Mouse (Mus musculus) thymus, postnatal 0 days (tissue): ENCODE data around the gene C1qtnf1. TPM values are rescaled to one million over a fixed set of nuclear protein-coding genes. Genes with fewer than 3 reads are reported as not detected.
A peak's percentile ranks its signal among the peaks of the same experiment; 100 is the strongest.

Source experiments
- DNase-seq: peaks from one replicate; pipeline ENCODE4 v3.0.0-alpha.2; 2015; ENCODE audit warnings: low spot score
- polyA plus RNA-seq: library from polyadenylated mRNA; unstranded; fragments of >200 nt; fragmentation: Nextera tagmentation; extraction: Ambion mirVana; gene quantifications from 2 replicates; pipeline ENCODE4 v1.2.1, GENCODE M21; 2015

C1qtnf1 gene
- polyA plus RNA-seq, 1 experiment from 2014 or later: 2.4 TPM

DNA sequence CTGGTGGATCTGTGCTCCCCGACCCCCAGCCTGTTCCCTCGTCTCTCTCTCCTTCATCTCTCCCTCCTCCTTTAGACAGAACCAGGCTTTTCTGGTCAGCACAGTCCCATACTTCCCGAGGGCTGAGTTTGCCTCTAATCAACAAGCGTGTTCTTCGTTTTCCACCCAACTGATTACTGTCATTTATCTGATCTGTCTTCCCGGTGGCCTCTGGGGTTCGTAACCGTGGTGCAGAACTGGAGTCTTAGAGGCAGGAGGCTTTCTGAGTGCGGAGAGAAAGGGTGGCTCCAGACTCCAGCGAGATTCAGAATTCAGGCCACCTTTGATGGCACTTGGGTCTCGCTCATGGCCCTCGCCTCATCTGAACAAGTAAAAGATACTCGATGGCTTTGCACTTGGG, 6.1 kb downstream of the C1qtnf1 start:
- no peak for DNase-seq

DNA sequence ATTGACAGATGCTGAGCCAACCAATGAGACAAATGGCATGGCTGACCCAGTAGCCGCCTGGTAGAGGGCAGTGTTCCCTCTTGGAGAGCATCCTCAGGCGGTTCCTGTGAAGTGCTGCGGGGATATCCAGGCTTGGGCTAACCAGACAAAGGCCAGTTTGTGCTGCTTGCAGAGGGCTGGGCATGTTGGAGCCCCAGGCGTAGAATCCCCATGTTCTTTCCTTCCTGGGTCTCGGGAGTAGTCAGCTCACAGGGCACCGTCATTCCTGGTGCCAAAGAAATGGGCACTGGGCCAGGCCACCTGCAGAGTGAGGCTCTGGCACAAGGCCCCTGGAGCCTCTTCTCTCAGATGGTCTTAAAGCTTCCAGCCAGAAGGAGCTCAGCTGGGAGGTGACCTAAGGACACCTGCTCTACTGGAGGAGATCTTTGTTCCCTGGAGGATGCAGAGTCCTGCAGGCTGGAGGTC, 8.5 kb downstream of the C1qtnf1 start:
- no peak for DNase-seq

GRCm38 (mm10) chr11:118438665-118439414, 10.8 kb downstream of the C1qtnf1 start:
- DNase-seq: no peak

- no peak for DNase-seq
These were observed 14.7 kb downstream of the C1qtnf1 start for GRCm38 (mm10) chr11:118442691-118443090.

GRCm38 (mm10) chr11:118443201-118443970, 15.4 kb downstream of the C1qtnf1 start:
- DNase-seq: peak; percentile 74

GRCm38 (mm10) chr11:118445843-118446242, 17.8 kb downstream of the C1qtnf1 start:
- peak; percentile 77 for DNase-seq

- no peak for DNase-seq
These were observed 19.3 kb downstream of the C1qtnf1 start for GRCm38 (mm10) chr11:118447346-118447745.

- DNase-seq: no peak
These were observed 20.4 kb downstream of the C1qtnf1 start for GRCm38 (mm10) chr11:118448385-118448784.

GRCm38 (mm10) chr11:118451211-118451610, 23.2 kb downstream of the C1qtnf1 start:
- no peak for DNase-seq

DNA sequence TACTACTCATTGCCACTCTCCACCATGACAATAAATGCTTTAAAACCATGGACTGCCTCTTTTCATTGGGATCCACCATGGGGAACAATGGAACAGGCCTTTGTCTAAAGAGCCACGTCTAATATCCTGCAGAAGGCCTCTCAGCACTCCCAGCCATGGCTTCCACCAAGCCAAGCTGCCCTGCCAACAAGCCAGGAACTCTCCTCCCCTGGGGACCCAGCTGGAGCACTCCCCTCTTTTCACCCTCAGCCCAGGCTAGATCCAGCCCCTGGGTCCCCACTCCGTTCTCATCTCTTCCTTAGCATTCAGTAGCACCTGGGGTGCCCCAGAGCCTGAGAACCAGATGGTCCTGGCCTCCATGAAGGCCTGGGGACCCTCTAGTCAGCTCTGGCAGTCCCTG, 25.0 kb downstream of the C1qtnf1 start:
- no peak for DNase-seq

DNA sequence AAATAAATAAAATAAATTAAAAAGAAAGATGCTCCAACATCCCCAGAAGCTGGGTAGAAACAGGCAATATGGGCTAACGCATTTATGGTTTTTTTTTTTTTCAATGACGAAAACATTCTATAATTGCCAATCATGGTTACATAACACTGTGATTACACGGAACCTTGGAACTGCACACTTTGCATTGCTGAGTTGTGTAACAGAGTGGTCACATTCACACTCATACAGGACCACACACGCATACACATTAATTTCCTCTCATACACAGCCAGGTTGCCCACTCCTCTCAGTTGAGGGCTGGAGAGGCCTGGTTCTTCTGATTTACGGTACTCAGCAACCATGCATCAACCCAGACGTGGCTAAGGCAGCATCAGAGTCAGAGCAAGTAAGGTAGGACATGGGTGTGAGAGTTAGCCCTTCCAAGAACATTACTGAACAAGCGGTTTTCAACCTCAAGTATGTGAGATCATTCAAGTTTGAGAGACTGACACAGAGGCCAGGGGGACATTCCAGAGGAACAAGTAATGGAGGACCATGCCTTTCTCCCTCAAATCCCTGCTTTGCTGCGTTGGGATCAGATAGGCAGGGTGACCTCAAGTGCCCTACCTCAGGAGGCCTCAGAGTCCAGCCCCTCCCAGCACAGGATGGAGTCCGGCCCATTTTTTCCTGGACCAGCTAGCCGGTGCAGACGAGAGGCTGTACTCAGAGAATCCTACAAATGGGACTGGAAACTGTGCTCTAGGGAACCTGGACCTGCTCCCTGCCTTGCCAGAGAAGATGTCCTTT, 26.1 kb downstream of the C1qtnf1 start:
- DNase-seq: no peak

- DNase-seq: no peak
These were observed 27.8 kb downstream of the C1qtnf1 start for GRCm38 (mm10) chr11:118455788-118456187.

- DNase-seq: no peak
These were observed 28.9 kb downstream of the C1qtnf1 start for GRCm38 (mm10) chr11:118456937-118457336.

DNA sequence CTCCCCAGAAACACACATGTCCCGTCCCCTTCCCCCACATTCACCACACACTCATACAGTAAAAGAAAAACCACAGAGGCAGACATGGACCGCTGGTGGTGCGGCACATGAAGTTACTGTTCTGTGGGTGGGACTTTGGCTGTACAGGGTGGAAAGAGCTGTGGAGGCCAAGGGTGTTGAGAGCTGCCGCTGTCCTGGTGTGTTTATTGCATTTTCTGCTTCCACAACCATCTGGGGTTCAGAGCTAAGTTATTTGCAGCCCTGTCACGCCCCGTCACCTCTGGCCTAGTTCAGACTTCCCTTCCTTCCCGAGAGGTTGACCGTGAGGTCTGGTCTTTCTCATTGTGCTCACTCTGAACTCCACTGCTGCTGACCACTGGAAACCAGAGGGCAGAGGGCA, 31.0 kb downstream of the C1qtnf1 start:
- peak; percentile 35 for DNase-seq

GRCm38 (mm10) chr11:118459536-118459935, 31.5 kb downstream of the C1qtnf1 start:
- DNase-seq: no peak

DNA sequence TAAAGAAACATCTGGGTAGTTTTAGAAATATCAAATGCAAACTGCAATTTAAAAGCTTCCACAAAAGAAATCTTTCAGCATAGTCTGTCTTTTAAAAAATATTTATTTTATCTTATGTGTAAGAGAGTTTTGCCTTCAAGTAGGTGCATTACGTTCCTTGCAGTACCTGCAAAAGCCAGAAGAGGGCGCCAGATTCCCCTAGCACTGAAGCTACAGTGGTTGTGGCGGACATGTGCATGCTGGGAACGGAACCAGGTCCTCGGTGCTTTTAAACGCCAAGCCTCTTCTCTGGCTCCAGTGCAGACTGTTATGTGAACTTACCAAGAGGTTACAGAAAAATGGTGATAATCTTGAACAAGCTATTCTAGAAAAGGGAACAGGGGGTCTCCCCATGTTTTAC, 32.3 kb downstream of the C1qtnf1 start:
- peak; percentile 46 for DNase-seq

- DNase-seq: no peak
These were observed 39.5 kb downstream of the C1qtnf1 start for GRCm38 (mm10) chr11:118467441-118468035.

DNA sequence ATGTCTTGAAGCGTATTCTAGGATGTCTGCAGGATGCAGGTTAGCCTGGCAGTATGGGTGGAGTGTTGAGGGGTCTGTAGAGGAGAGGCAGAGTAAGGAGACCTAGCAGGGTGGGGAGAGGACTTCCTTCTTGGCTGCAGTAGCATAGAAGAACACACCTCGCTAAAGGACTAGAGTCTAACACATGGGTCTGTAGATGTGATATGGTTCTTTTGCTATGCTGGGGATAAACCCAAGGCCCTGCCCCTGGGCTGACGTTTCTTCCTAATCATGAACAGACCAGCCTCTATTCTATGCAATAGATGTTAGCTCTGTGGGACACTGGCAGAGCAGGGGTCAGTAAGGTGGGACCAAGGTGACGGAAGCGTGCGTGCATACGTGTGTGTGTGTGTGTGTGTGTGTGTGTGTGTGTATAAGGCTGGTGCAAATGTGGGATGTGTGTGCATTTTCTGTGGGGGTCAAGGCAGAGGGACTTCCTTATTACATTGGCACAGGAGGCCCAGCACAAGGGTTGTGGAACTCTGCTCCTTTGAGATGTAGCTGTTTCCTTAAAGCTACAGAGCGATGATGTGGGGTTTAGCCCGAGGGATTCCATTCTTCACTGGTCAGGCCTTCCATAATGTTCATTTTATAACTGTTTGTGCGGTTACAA, 41.6 kb downstream of the C1qtnf1 start:
- DNase-seq: no peak

DNA sequence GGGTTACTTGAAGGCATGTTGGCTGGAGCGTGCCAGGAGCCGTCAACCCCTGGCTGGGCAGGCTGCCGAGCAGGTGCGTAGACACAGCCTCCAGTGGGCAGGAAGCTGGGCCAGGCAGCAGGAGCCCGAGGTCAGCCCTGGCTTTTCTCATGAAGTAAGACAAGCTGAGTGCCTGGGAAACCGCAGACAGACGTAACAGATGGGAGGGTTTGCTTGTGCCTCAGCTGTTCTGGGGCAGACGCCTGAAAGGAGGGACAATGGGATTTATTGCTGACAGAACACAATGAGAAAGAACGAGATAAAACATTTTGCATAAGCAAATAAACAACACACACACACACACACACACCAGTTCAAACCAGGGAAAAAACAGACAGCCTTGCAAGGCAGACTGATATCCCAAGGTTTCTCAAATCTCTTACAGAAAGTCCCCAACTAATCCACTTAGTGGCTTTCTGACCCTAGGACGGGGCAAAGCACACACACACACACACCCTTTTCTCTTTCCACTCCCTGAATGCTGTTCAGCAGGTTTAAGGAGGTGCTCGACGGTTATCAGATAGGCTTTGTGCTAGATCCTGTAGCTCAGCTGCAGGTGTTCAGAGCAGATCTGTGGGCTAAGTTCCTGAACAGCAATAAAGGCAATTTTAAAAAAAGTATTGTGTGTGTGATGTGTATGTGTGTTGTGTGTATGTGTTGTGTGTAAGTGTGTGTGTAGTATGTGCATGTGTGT, 42.4 kb downstream of the C1qtnf1 start:
- DNase-seq: peak; percentile 87

DNA sequence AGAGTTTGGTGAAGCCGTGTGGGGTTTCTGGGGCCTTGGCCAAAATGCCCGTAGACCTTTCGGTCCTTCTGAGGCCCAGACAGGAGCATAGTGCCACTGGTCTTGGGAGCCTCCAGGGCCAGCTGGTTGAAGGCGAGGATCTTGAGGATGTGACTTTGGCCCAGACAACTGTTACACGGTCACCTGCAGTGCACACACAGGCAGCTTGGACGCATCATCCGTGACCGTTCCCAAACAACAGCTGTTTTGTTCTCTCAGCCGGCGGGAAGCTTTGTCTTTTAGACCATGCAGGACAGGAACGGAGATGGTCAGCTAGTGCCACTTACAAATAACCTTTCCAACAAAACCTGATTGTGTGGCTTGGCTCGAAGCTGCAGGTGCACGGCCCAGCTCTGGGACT, 43.7 kb downstream of the C1qtnf1 start:
- DNase-seq: no peak
